Mouse (Mus musculus): ENCODE results near the gene Synpo2. TPM values are rescaled to one million over a fixed set of nuclear protein-coding genes. Genes with fewer than 3 reads are reported as not detected.
A peak's percentile ranks its signal among the peaks of the same experiment; 100 is the strongest.

The Synpo2 gene
- polyA plus RNA-seq, 1 experiment from 2014 or later, result 36.8 TPM

- H3K27ac ChIP-seq, result no peak overlapping the region
- H3K4me1 ChIP-seq (replicated peaks), result no peaks in the 10 kb centered on the region
- H3K9me3 ChIP-seq, result no peaks in the 10 kb centered on the region
- H3K9ac ChIP-seq, result no peak overlapping the region
- H3K36me3 ChIP-seq, result no peaks in the 10 kb centered on the region
- H3K4me2 ChIP-seq (replicated peaks), result no peak overlapping the region
- no peaks in the 10 kb centered on the region for H3K27me3 ChIP-seq (replicated peaks)
- H3K4me3 ChIP-seq (replicated peaks), result no peak overlapping the region
- peak; percentile 44 for ATAC-seq
Observed at GRCm38 (mm10) chr3:123075034-123075433, 160.9 kb downstream of the Synpo2 start.

GRCm38 (mm10) chr3:123073351-123073750, 162.6 kb downstream of the Synpo2 start:
- no peak overlapping the region for H3K27ac ChIP-seq
- H3K4me1 ChIP-seq (replicated peaks), result no peaks in the 10 kb centered on the region
- no peak overlapping the region for H3K4me2 ChIP-seq (replicated peaks)
- no peaks in the 10 kb centered on the region for H3K27me3 ChIP-seq (replicated peaks)
- H3K9ac ChIP-seq, result no peak overlapping the region
- H3K4me3 ChIP-seq (replicated peaks), result no peak overlapping the region
- H3K9me3 ChIP-seq, result no peaks in the 10 kb centered on the region
- ATAC-seq, result no peak
- H3K36me3 ChIP-seq, result no peaks in the 10 kb centered on the region

GRCm38 (mm10) chr3:123072472-123072871, 163.5 kb downstream of the Synpo2 start:
- H3K4me2 ChIP-seq (replicated peaks), result no peak overlapping the region
- no peaks in the 10 kb centered on the region for H3K4me1 ChIP-seq (replicated peaks)
- H3K36me3 ChIP-seq, result no peaks in the 10 kb centered on the region
- no peak overlapping the region for H3K9ac ChIP-seq
- no peaks in the 10 kb centered on the region for H3K9me3 ChIP-seq
- ATAC-seq, result peak; percentile 46; the same call in 1 of the 2 replicates
- no peaks in the 10 kb centered on the region for H3K27me3 ChIP-seq (replicated peaks)
- WGBS, result no CpG with 5 or more reads among the region's 1 CpGs
- no peak overlapping the region for H3K4me3 ChIP-seq (replicated peaks)
- no peak overlapping the region for H3K27ac ChIP-seq

- Histone ChIP-seq H3K4me1 (replicated peaks) (no peaks in the 10 kb centered on the region), H3K27ac (no peak overlapping the region), H3K36me3 (no peaks in the 10 kb centered on the region), H3K27me3 (replicated peaks) (no peaks in the 10 kb centered on the region), H3K4me2 (replicated peaks) (no peak overlapping the region), H3K9me3 (no peaks in the 10 kb centered on the region), H3K4me3 (replicated peaks) (no peak overlapping the region), H3K9ac (no peak overlapping the region)
- 0 out of 2 replicates have a peak, but pooled peaks have one; percentile 22 for ATAC-seq
- WGBS, result 98% methylated on average over 1 of the region's 1 CpGs
Observed at GRCm38 (mm10) chr3:123070996-123071395, 165.0 kb downstream of the Synpo2 start.

- Histone ChIP-seq H3K9ac (no peak overlapping the region), H3K4me3 (replicated peaks) (no peak overlapping the region), H3K4me1 (replicated peaks) (peaks cover 13% of the 10 kb centered on the region; the same call in 1 of the 2 replicates), H3K9me3 (no peaks in the 10 kb centered on the region), H3K4me2 (replicated peaks) (no peak overlapping the region), H3K36me3 (no peaks in the 10 kb centered on the region), H3K27ac (no peak overlapping the region), H3K27me3 (replicated peaks) (no peaks in the 10 kb centered on the region)
- WGBS, result 90% methylated on average over 7 of the region's 7 CpGs
- no peak for ATAC-seq
Observed at GRCm38 (mm10) chr3:123066836-123067235, 169.1 kb downstream of the Synpo2 start.

GRCm38 (mm10) chr3:123065466-123065865, 170.5 kb downstream of the Synpo2 start:
- no peak overlapping the region for H3K9ac ChIP-seq
- no peaks in the 10 kb centered on the region for H3K9me3 ChIP-seq
- no peaks in the 10 kb centered on the region for H3K36me3 ChIP-seq
- H3K27ac ChIP-seq, result no peak overlapping the region
- H3K27me3 ChIP-seq (replicated peaks), result no peaks in the 10 kb centered on the region
- H3K4me3 ChIP-seq (replicated peaks), result no peak overlapping the region
- no peak overlapping the region for H3K4me2 ChIP-seq (replicated peaks)
- H3K4me1 ChIP-seq (replicated peaks), result peaks cover 13% of the 10 kb centered on the region; the same call in 1 of the 2 replicates
- ATAC-seq, result peak; percentile 52
- WGBS, result 40% methylated on average over 5 of the region's 5 CpGs

- Histone ChIP-seq H3K9ac (no peak overlapping the region), H3K4me2 (replicated peaks) (no peak overlapping the region), H3K4me1 (replicated peaks) (peaks cover 15% of the 10 kb centered on the region; the same call in 1 of the 2 replicates), H3K4me3 (replicated peaks) (no peak overlapping the region), H3K36me3 (no peaks in the 10 kb centered on the region), H3K27ac (no peak overlapping the region), H3K27me3 (replicated peaks) (no peaks in the 10 kb centered on the region), H3K9me3 (no peaks in the 10 kb centered on the region)
- peak; percentile 65 for ATAC-seq
- WGBS, result 26% methylated on average over 5 of the region's 5 CpGs
Observed at GRCm38 (mm10) chr3:123064186-123064585, 171.8 kb downstream of the Synpo2 start.

- Histone ChIP-seq H3K4me3 (replicated peaks) (no peak overlapping the region), H3K4me1 (replicated peaks) (peaks cover 15% of the 10 kb centered on the region; the same call in 1 of the 2 replicates), H3K9me3 (no peaks in the 10 kb centered on the region), H3K9ac (no peak overlapping the region), H3K4me2 (replicated peaks) (no peak overlapping the region), H3K36me3 (no peaks in the 10 kb centered on the region), H3K27ac (no peak overlapping the region), H3K27me3 (replicated peaks) (no peaks in the 10 kb centered on the region)
- ATAC-seq, result no peak
- 82% methylated on average over 2 of the region's 2 CpGs for WGBS
Observed at GRCm38 (mm10) chr3:123061931-123062330, 174.0 kb downstream of the Synpo2 start.

GRCm38 (mm10) chr3:123058832-123059231, 177.1 kb downstream of the Synpo2 start:
- Histone ChIP-seq H3K9me3 (no peaks in the 10 kb centered on the region), H3K4me1 (replicated peaks) (0 out of 2 replicates have a peak, but pooled peaks cover 2% of the 10 kb centered on the region), H3K27ac (peak overlapping the region; percentile 71; the same call in 1 of the 2 replicates), H3K9ac (no peak overlapping the region), H3K27me3 (replicated peaks) (no peaks in the 10 kb centered on the region), H3K36me3 (no peaks in the 10 kb centered on the region), H3K4me2 (replicated peaks) (no peak overlapping the region), H3K4me3 (replicated peaks) (no peak overlapping the region)
- WGBS, result 67% methylated on average over 1 of the region's 1 CpGs
- peak; percentile 95 for ATAC-seq

GRCm38 (mm10) chr3:123054178-123054577, 181.8 kb downstream of the Synpo2 start:
- H3K4me1 ChIP-seq (replicated peaks), result no peaks in the 10 kb centered on the region
- WGBS, result 66% methylated on average over 5 of the region's 5 CpGs
- no peak overlapping the region for H3K27ac ChIP-seq
- ATAC-seq, result no peak
- H3K4me3 ChIP-seq (replicated peaks), result no peak overlapping the region
- H3K4me2 ChIP-seq (replicated peaks), result no peak overlapping the region
- no peaks in the 10 kb centered on the region for H3K9me3 ChIP-seq
- no peak overlapping the region for H3K9ac ChIP-seq
- H3K27me3 ChIP-seq (replicated peaks), result no peaks in the 10 kb centered on the region
- no peaks in the 10 kb centered on the region for H3K36me3 ChIP-seq

- no peak overlapping the region for H3K9ac ChIP-seq
- no peak overlapping the region for H3K4me2 ChIP-seq (replicated peaks)
- H3K27me3 ChIP-seq (replicated peaks), result no peaks in the 10 kb centered on the region
- peak; percentile 57 for ATAC-seq
- no peaks in the 10 kb centered on the region for H3K4me1 ChIP-seq (replicated peaks)
- H3K36me3 ChIP-seq, result no peaks in the 10 kb centered on the region
- no peak overlapping the region for H3K4me3 ChIP-seq (replicated peaks)
- no peaks in the 10 kb centered on the region for H3K9me3 ChIP-seq
- WGBS, result 61% methylated on average over 8 of the region's 8 CpGs
- H3K27ac ChIP-seq, result no peak overlapping the region
Observed at GRCm38 (mm10) chr3:123053192-123053938, 182.6 kb downstream of the Synpo2 start.

- H3K4me3 ChIP-seq (replicated peaks), result no peak overlapping the region
- H3K9ac ChIP-seq, result no peak overlapping the region
- H3K27me3 ChIP-seq (replicated peaks), result no peaks in the 10 kb centered on the region
- H3K27ac ChIP-seq, result no peak overlapping the region
- H3K36me3 ChIP-seq, result no peaks in the 10 kb centered on the region
- no peaks in the 10 kb centered on the region for H3K4me1 ChIP-seq (replicated peaks)
- no peak overlapping the region for H3K4me2 ChIP-seq (replicated peaks)
- H3K9me3 ChIP-seq, result no peaks in the 10 kb centered on the region
- 95% methylated on average over 1 of the region's 1 CpGs for WGBS
- no peak for ATAC-seq
Observed at GRCm38 (mm10) chr3:123042308-123042707, 193.6 kb downstream of the Synpo2 start.

- no peak within 1 kb of the TSS for H3K4me2 ChIP-seq (replicated peaks)
- H3K9me3 ChIP-seq, result no peaks in the 10 kb centered on the region
- no peak within 1 kb of the TSS for H3K9ac ChIP-seq
- H3K27ac ChIP-seq, result no peak within 1 kb of the TSS
- no peaks in the 10 kb centered on the region for H3K27me3 ChIP-seq (replicated peaks)
- no peak within 1 kb of the TSS for H3K4me3 ChIP-seq (replicated peaks)
- no peaks in the 10 kb centered on the region for H3K36me3 ChIP-seq
- H3K4me1 ChIP-seq (replicated peaks), result no peaks in the 10 kb centered on the region
- 87% methylated on average over 7 of the region's 7 CpGs for WGBS
- no peak for ATAC-seq
Observed at GRCm38 (mm10) chr3:123034752-123035151, 201.2 kb downstream of the Synpo2 start, which contains the start of gene Myoz2. Gene Myoz2 (minus strand): TSS chr3:123035015.
